Mouse (Mus musculus): ENCODE data around the gene Gm20388.
A peak's percentile ranks its signal among the peaks of the same experiment; 100 is the strongest.

DNA sequence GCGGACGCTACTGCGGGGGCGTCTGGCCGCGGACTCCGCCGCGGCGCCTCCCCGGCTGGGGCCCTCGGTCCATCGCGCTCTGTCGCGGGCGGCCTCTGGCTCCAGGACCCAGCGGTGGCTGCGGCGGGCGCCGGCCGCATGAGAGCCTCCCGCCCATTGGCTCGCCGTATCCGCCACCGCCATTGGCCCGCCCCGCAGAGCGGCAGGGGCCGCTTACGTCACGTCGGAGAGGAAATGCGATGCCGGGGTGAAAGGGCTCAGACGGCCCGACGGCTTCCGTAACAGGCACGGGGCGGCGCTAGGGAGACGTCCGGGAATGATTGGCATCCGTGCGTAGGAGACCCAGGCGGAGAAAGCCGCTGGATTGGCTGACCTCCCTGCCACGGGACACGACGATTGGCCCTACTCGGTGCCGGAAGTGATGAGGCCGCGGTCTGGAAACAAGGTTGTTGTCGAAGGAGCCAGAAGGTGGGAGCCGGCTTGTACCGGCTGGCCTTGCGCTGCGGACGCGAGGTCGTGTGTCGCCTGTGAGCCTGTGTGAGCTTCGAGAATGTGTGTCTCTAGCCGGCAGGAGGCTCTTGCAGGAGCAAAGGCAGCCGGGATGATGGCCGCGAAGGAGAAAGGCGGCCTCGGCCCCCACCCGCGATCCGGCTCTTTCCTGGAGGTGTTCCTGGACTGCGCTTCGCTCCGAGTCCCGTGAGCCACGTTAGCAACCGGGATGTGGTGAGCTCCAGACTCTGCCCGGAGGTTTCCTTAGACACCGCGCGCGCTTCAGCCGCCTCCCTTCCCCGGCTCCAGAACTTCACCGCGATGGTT lies 3131.7 kb downstream of the Gm20388 start, which contains the start of gene Ankrd11:
- TF ChIP-seq CTCF (IDR thresholded peaks at IDR 0.05; ENCODE audit: low read depth) (peak; percentile 60), EP300 (IDR thresholded peaks at IDR 0.05; ENCODE audit: low read depth) (peak; percentile 70)

Measured in liver, embryonic 14.5 days (tissue).